Mouse (Mus musculus): Measurements from ENCODE around the gene Ehmt1.

Ehmt1 gene

GRCm38 (mm10) chr2:24912189-24912588 is 7.2 kb downstream of the Ehmt1 start:
- DNase-seq (ENCODE audit: low spot score) = no peak

- no peak for DNase-seq (ENCODE audit: low spot score)
Observed at GRCm38 (mm10) chr2:24910481-24910880, 8.9 kb downstream of the Ehmt1 start.

GRCm38 (mm10) chr2:24905653-24906155 is 13.7 kb downstream of the Ehmt1 start:
- no peak for DNase-seq (ENCODE audit: low spot score)

- no peak for DNase-seq (ENCODE audit: low spot score)
Observed at GRCm38 (mm10) chr2:24904823-24905652, 14.4 kb downstream of the Ehmt1 start.

GRCm38 (mm10) chr2:24902999-24903398 is 16.4 kb downstream of the Ehmt1 start:
- DNase-seq (ENCODE audit: low spot score) = no peak

GRCm38 (mm10) chr2:24901055-24901454 is 18.4 kb downstream of the Ehmt1 start:
- no peak for DNase-seq (ENCODE audit: low spot score)

GRCm38 (mm10) chr2:24899292-24899691 is 20.1 kb downstream of the Ehmt1 start:
- DNase-seq (ENCODE audit: low spot score) = no peak

GRCm38 (mm10) chr2:24896761-24897160 is 22.7 kb downstream of the Ehmt1 start:
- DNase-seq (ENCODE audit: low spot score) = no peak

- DNase-seq (ENCODE audit: low spot score) = no peak
Observed at GRCm38 (mm10) chr2:24894211-24894610, 25.2 kb downstream of the Ehmt1 start.

- no peak for DNase-seq (ENCODE audit: low spot score)
Observed at GRCm38 (mm10) chr2:24892318-24892717, 27.1 kb downstream of the Ehmt1 start.

GRCm38 (mm10) chr2:24890541-24891447 is 28.6 kb downstream of the Ehmt1 start:
- no peak for DNase-seq (ENCODE audit: low spot score)

- no peak for DNase-seq (ENCODE audit: low spot score)
Observed at GRCm38 (mm10) chr2:24888895-24889294, 30.5 kb downstream of the Ehmt1 start.

GRCm38 (mm10) chr2:24880686-24881085 is 38.7 kb downstream of the Ehmt1 start:
- no peak for DNase-seq (ENCODE audit: low spot score)

GRCm38 (mm10) chr2:24870952-24871351 is 48.5 kb downstream of the Ehmt1 start:
- no peak for DNase-seq (ENCODE audit: low spot score)

GRCm38 (mm10) chr2:24863010-24863409 is 56.4 kb downstream of the Ehmt1 start:
- DNase-seq (ENCODE audit: low spot score) = no peak

GRCm38 (mm10) chr2:24852408-24852807 is 67.0 kb downstream of the Ehmt1 start:
- DNase-seq (ENCODE audit: low spot score) = no peak

GRCm38 (mm10) chr2:24846557-24846956 is 72.9 kb downstream of the Ehmt1 start:
- DNase-seq (ENCODE audit: low spot score) = no peak

GRCm38 (mm10) chr2:24845256-24845655 is 74.2 kb downstream of the Ehmt1 start:
- no peak for DNase-seq (ENCODE audit: low spot score)

GRCm38 (mm10) chr2:24830614-24831013 is 88.8 kb downstream of the Ehmt1 start:
- no peak for DNase-seq (ENCODE audit: low spot score)

GRCm38 (mm10) chr2:24809746-24810145 is 109.7 kb downstream of the Ehmt1 start:
- no peak for DNase-seq (ENCODE audit: low spot score)

GRCm38 (mm10) chr2:24807691-24808090 is 111.7 kb downstream of the Ehmt1 start:
- no peak for DNase-seq (ENCODE audit: low spot score)

GRCm38 (mm10) chr2:24807036-24807435 is 112.4 kb downstream of the Ehmt1 start:
- DNase-seq (ENCODE audit: low spot score) = no peak

- no peak for DNase-seq (ENCODE audit: low spot score)
Observed at GRCm38 (mm10) chr2:24806143-24806542, 113.3 kb downstream of the Ehmt1 start.

Measured in ovary, adult 18-20 months (tissue).